12 mouse cellular contexts compared by ENCODE assay signal in genomic region chr15:77691532-77692311, GRCm38 (mm10). TPM values are rescaled to one million over a fixed set of nuclear protein-coding genes. Genes with fewer than 3 reads are reported as not detected.
DNase-seq lines count a peak whose midpoint lies in the region; ATAC-seq and TF ChIP-seq lines count a peak whose summit lies in the region.
"Not testable (repeated sequence)": the region's sequence is repeated elsewhere in the genome, so short reads cannot be mapped to it uniquely, and the experiment has no call there.
"Had no signal": no experiment of that assay in that cellular context is flagged by ENCODE, and none has a peak within 500 bp of the region (broad histone marks: within the 10 kb centered on the region; RNA-seq: fewer than 3 reads in every experiment).

No protein-coding gene starts in this region.

- TF ChIP-seq CTCF in hindbrain, postnatal 0 days (IDR thresholded peaks at IDR 0.05; ENCODE audit: low read depth) = not testable (repeated sequence)

- peak overlapping the region; percentile 38; the same call in 1 of the 2 replicates for H3K9ac ChIP-seq in forebrain, embryonic 12.5 days
- H3K9ac ChIP-seq in heart, embryonic 14.5 days (ENCODE audit: low read length) = peak overlapping the region; percentile 58
- H3K9ac ChIP-seq in hindbrain, postnatal 0 days (replicated peaks; ENCODE audit: low read length); midbrain, embryonic 11.5 days (ENCODE audit: low read length): not testable (repeated sequence)
- H3K9ac ChIP-seq in limb, embryonic 12.5 days (replicated peaks) = peak overlapping the region; percentile 44; the same call in 1 of the 2 replicates
- H3K9ac ChIP-seq in neural tube, embryonic 13.5 days = peak overlapping the region; percentile 49; the same call in 1 of the 2 replicates

- H3K4me3 ChIP-seq in forebrain, embryonic 12.5 days (replicated peaks) = peak overlapping the region; percentile 29
- peak overlapping the region; percentile 26 to 28 for H3K4me3 ChIP-seq in heart, embryonic 14.5 days (ENCODE audit: control insufficient read depth in 1 of 2, insufficient read depth in 1 of 2, low read depth in 1 of 2, low read length in 2 of 2)
- H3K4me3 ChIP-seq in hindbrain, postnatal 0 days (ENCODE audit: low read length) = not testable (repeated sequence)
- peak overlapping the region; percentile 30 for H3K4me3 ChIP-seq in limb, embryonic 12.5 days (replicated peaks)
- peak overlapping the region; percentile 18; the same call in 1 of the 2 replicates for H3K4me3 ChIP-seq in midbrain, embryonic 11.5 days (ENCODE audit: low read depth, low read length)
- peak overlapping the region; percentile 30 for H3K4me3 ChIP-seq in neural tube, embryonic 13.5 days

- not testable (repeated sequence) for H3K4me1 ChIP-seq in forebrain, embryonic 12.5 days; heart, embryonic 14.5 days (ENCODE audit: control insufficient read depth in 2 of 2, insufficient read depth in 2 of 2, low read length in 2 of 2); hindbrain, postnatal 0 days (ENCODE audit: insufficient read depth, low read length); limb, embryonic 12.5 days (replicated peaks); midbrain, embryonic 11.5 days (ENCODE audit: control insufficient read depth, insufficient read depth, low read length); neural tube, embryonic 13.5 days (replicated peaks)

- peak overlapping the region; percentile 51 for H3K4me2 ChIP-seq in forebrain, embryonic 12.5 days
- H3K4me2 ChIP-seq in heart, embryonic 14.5 days (ENCODE audit: low read length) = peak overlapping the region; percentile 63
- H3K4me2 ChIP-seq in hindbrain, postnatal 0 days (ENCODE audit: low read depth, low read length) = peak overlapping the region; percentile 46
- peak overlapping the region; percentile 53 for H3K4me2 ChIP-seq in limb, embryonic 12.5 days
- peak overlapping the region; percentile 41 for H3K4me2 ChIP-seq in midbrain, embryonic 11.5 days
- H3K4me2 ChIP-seq in neural tube, embryonic 13.5 days = peak overlapping the region; percentile 52

- not testable (repeated sequence) for H3K9me3 ChIP-seq in forebrain, embryonic 12.5 days; heart, embryonic 14.5 days (ENCODE audit: control insufficient read depth, low read length); hindbrain, postnatal 0 days (ENCODE audit: low read length); limb, embryonic 12.5 days; midbrain, embryonic 11.5 days (ENCODE audit: control insufficient read depth, low read length); neural tube, embryonic 13.5 days

- not testable (repeated sequence) for ATAC-seq in forebrain, embryonic 12.5 days (ENCODE audit: low FRiP score); heart, embryonic 14.5 days (ENCODE audit: insufficient number of reproducible peaks, insufficient read depth, low FRiP score, low read depth); hindbrain, postnatal 0 days; limb, embryonic 12.5 days (ENCODE audit: insufficient number of reproducible peaks, insufficient read depth, low FRiP score, low TSS enrichment, low read depth); midbrain, embryonic 11.5 days (ENCODE audit: low FRiP score); neural tube, embryonic 13.5 days (ENCODE audit: low read depth)

- WGBS in forebrain, embryonic 12.5 days = 6% methylated on average over 20 of the region's 20 CpGs
- 10% methylated on average over 19 of the region's 20 CpGs for WGBS in heart, embryonic 14.5 days
- WGBS in hindbrain, postnatal 0 days = 9% methylated on average over 19 of the region's 20 CpGs
- WGBS in limb, embryonic 12.5 days = 9% methylated on average over 19 of the region's 20 CpGs
- 6% methylated on average over 19 of the region's 20 CpGs for WGBS in midbrain, embryonic 11.5 days
- WGBS in neural tube, embryonic 13.5 days = 8% methylated on average over 19 of the region's 20 CpGs

- H3K36me3 ChIP-seq in forebrain, embryonic 12.5 days (replicated peaks); heart, embryonic 14.5 days (ENCODE audit: control insufficient read depth, insufficient read depth, low read length); hindbrain, postnatal 0 days (ENCODE audit: insufficient read depth, low read length); limb, embryonic 12.5 days; midbrain, embryonic 11.5 days (ENCODE audit: control insufficient read depth, insufficient read depth, low read length); neural tube, embryonic 13.5 days: not testable (repeated sequence)

- H3K27me3 ChIP-seq in forebrain, embryonic 12.5 days; heart, embryonic 14.5 days (ENCODE audit: control insufficient read depth, insufficient read depth, low read length); hindbrain, postnatal 0 days (ENCODE audit: insufficient read depth, low read length); limb, embryonic 12.5 days; midbrain, embryonic 11.5 days (ENCODE audit: control insufficient read depth, insufficient read depth, low read length); neural tube, embryonic 13.5 days: not testable (repeated sequence)

- DNase-seq in embryo, embryonic 11 days = peak; percentile 47
- peak; percentile 4 for DNase-seq in hindbrain, postnatal 0 days (ENCODE audit: low spot score)
- peak; percentile 88 for DNase-seq in midbrain, embryonic 11.5 days (ENCODE audit: low spot score, missing footprints)
- DNase-seq in thymus, postnatal 0 days (ENCODE audit: low spot score) = peak; percentile 59

- not testable (repeated sequence) for H3K27ac ChIP-seq in forebrain, embryonic 12.5 days; heart, embryonic 14.5 days (replicated peaks in 1 of 2; ENCODE audit: control insufficient read depth in 1 of 2, insufficient read depth in 1 of 2, low read depth in 2 of 2, low read length in 2 of 2); hindbrain, postnatal 0 days; midbrain, embryonic 11.5 days (ENCODE audit: low read depth, low read length); neural tube, embryonic 13.5 days (replicated peaks)
- 0 out of 2 replicates have a peak overlapping the region, but pooled peaks have one; percentile 29 for H3K27ac ChIP-seq in limb, embryonic 12.5 days

RNA-seq across cellular contexts. Expression of gene Apol7e, which starts 6.9 kb away (rescaled TPM):
- polyA plus RNA-seq in forebrain, embryonic 12.5 days (2016; fragmentation: Nextera tagmentation; extraction: Ambion mirVana) = not detected in 2 replicates
- 0.08 TPM in 1 of 2 replicates, not detected in the other for polyA plus RNA-seq in heart, embryonic 14.5 days (2014; fragmentation: Nextera tagmentation; extraction: Ambion mirVana)
- total RNA-seq in hindbrain, postnatal 0 days (2014; rRNA removed) = 0.07 TPM in 1 of 2 replicates, not detected in the other
- polyA plus RNA-seq in hindbrain, postnatal 0 days (2015; fragmentation: Nextera tagmentation; extraction: Ambion mirVana) = not detected in 2 replicates
- 0.09 TPM in 1 of 2 replicates, not detected in the other for polyA plus RNA-seq in limb, embryonic 12.5 days (2016; fragmentation: Nextera tagmentation; extraction: Ambion mirVana)
- not detected in 2 replicates for polyA plus RNA-seq in midbrain, embryonic 11.5 days (2014; fragmentation: Nextera tagmentation; extraction: Ambion mirVana)
- 0.08 TPM in 1 of 2 replicates, not detected in the other for polyA plus RNA-seq in neural tube, embryonic 13.5 days (2015; fragmentation: Nextera tagmentation; extraction: Ambion mirVana)
- polyA plus RNA-seq in thymus, postnatal 0 days (2015; fragmentation: Nextera tagmentation; extraction: Ambion mirVana) = 7.2 and 8.1 TPM in 2 replicates
- total RNA-seq: layer of hippocampus, postnatal 14 days; left cerebral cortex, postnatal 36 days had no signal
- polyA plus RNA-seq: cerebellum, adult 2 months had no signal

RNA-seq across cellular contexts. Expression of gene Apol9b, which starts 37.1 kb away (rescaled TPM):
- polyA plus RNA-seq in forebrain, embryonic 12.5 days (2016; fragmentation: Nextera tagmentation; extraction: Ambion mirVana) = not detected in 2 replicates
- polyA plus RNA-seq in heart, embryonic 14.5 days (2014; fragmentation: Nextera tagmentation; extraction: Ambion mirVana) = not detected in 2 replicates
- total RNA-seq in hindbrain, postnatal 0 days (2014; rRNA removed) = 0.37 TPM in 1 of 2 replicates, not detected in the other
- 0.41 and 1.2 TPM in 2 replicates for polyA plus RNA-seq in hindbrain, postnatal 0 days (2015; fragmentation: Nextera tagmentation; extraction: Ambion mirVana)
- polyA plus RNA-seq in limb, embryonic 12.5 days (2016; fragmentation: Nextera tagmentation; extraction: Ambion mirVana) = not detected in 2 replicates
- polyA plus RNA-seq in midbrain, embryonic 11.5 days (2014; fragmentation: Nextera tagmentation; extraction: Ambion mirVana) = not detected in 2 replicates
- 0.31 TPM in 1 of 2 replicates, not detected in the other for polyA plus RNA-seq in neural tube, embryonic 13.5 days (2015; fragmentation: Nextera tagmentation; extraction: Ambion mirVana)
- 1.6 and 2.3 TPM in 2 replicates for polyA plus RNA-seq in thymus, postnatal 0 days (2015; fragmentation: Nextera tagmentation; extraction: Ambion mirVana)
- total RNA-seq: granulocyte monocyte progenitor cell, adult 5-6 weeks; layer of hippocampus, postnatal 14 days had no signal

RNA-seq across cellular contexts. Expression of gene Apol11b, which starts 48.6 kb away (rescaled TPM):
- not detected in 2 replicates for polyA plus RNA-seq in forebrain, embryonic 12.5 days (2016; fragmentation: Nextera tagmentation; extraction: Ambion mirVana)
- 0.16 and 0.27 TPM in 2 replicates for polyA plus RNA-seq in heart, embryonic 14.5 days (2014; fragmentation: Nextera tagmentation; extraction: Ambion mirVana)
- not detected in 2 replicates for total RNA-seq in hindbrain, postnatal 0 days (2014; rRNA removed)
- not detected in 2 replicates for polyA plus RNA-seq in hindbrain, postnatal 0 days (2015; fragmentation: Nextera tagmentation; extraction: Ambion mirVana)
- polyA plus RNA-seq in limb, embryonic 12.5 days (2016; fragmentation: Nextera tagmentation; extraction: Ambion mirVana) = not detected in 2 replicates
- polyA plus RNA-seq in midbrain, embryonic 11.5 days (2014; fragmentation: Nextera tagmentation; extraction: Ambion mirVana) = not detected in 2 replicates
- 0.08 TPM in 1 of 2 replicates, not detected in the other for polyA plus RNA-seq in neural tube, embryonic 13.5 days (2015; fragmentation: Nextera tagmentation; extraction: Ambion mirVana)
- polyA plus RNA-seq in thymus, postnatal 0 days (2015; fragmentation: Nextera tagmentation; extraction: Ambion mirVana) = 0.16 and 0.24 TPM in 2 replicates
- total RNA-seq: granulocyte monocyte progenitor cell, adult 5-6 weeks; layer of hippocampus, postnatal 14 days; left cerebral cortex, postnatal 36 days had no signal

Comparison
In these comparisons a context has a peak if more than half of its experiments do, and no peak if none do; other contexts are left out.
1. DNase-seq: peak in every context shown above with its lines; median percentile 88 in midbrain, embryonic 11.5 days; 59 in thymus, postnatal 0 days; 47 in embryo, embryonic 11 days; 4 in hindbrain, postnatal 0 days.